Mouse (Mus musculus) lung, postnatal 0 days (tissue): ENCODE results near the gene Recql5. TPM values are rescaled to one million over a fixed set of nuclear protein-coding genes. Genes with fewer than 3 reads are reported as not detected.

Source experiments
- ATAC-seq: fragments of 200-750 bp; cut with Nextera tagmentation; 2 replicates; pipeline ENCODE4 v1.8.0; 2017; ENCODE audit warnings: moderate library complexity
- DNase-seq: peaks from one replicate; pipeline ENCODE4 v3.0.0-alpha.2; 2016; ENCODE audit warnings: low spot score
- H3K27ac ChIP-seq: fragments of 300-500 bp; sonication (generic); 2 replicates; pipeline ENCODE4 v1.5.1; 2014; ENCODE audit warnings: antibody characterized with exemption, mild to moderate bottlenecking, low read length, mixed read lengths
- H3K27me3 ChIP-seq: fragments of 300-500 bp; sonication (generic); replicated peaks from 2 replicates; pipeline ENCODE4 v1.6.1; 2014; ENCODE audit warnings: low read length, mixed read lengths; ENCODE audit not compliant: insufficient read depth
- H3K36me3 ChIP-seq: fragments of 300-500 bp; sonication (generic); 2 replicates; pipeline ENCODE4 v1.6.1; 2014; ENCODE audit warnings: low read length, mixed read lengths; ENCODE audit not compliant: insufficient read depth
- H3K4me1 ChIP-seq: fragments of 300-500 bp; sonication (generic); 2 replicates; pipeline ENCODE4 v1.6.1; 2014; ENCODE audit warnings: antibody characterized with exemption, low read depth, low read length, mixed read lengths; ENCODE audit not compliant: insufficient read depth
- H3K4me2 ChIP-seq: fragments of 300-500 bp; sonication (generic); replicated peaks from 2 replicates; pipeline ENCODE4 v1.6.1; 2014; ENCODE audit warnings: low read depth, mild to moderate bottlenecking, low read length, moderate library complexity, mixed read lengths
- H3K4me3 ChIP-seq: fragments of 300-500 bp; sonication (generic); 2 replicates; pipeline ENCODE4 v1.5.1; 2014; ENCODE audit warnings: low read depth, low read length
- H3K9ac ChIP-seq: fragments of 300-500 bp; sonication (generic); replicated peaks from 2 replicates; pipeline ENCODE4 v1.6.1; 2014; ENCODE audit warnings: low read depth, mild to moderate bottlenecking
- H3K9me3 ChIP-seq: fragments of 300-500 bp; sonication (generic); 2 replicates; pipeline ENCODE4 v1.6.1; 2016; ENCODE audit warnings: low read length, mixed read lengths
- CTCF ChIP-seq: IDR thresholded peaks from 2 replicates; pipeline ENCODE4 v1.5.1; 2016; ENCODE audit warnings: antibody characterized with exemption, mild to moderate bottlenecking
- EP300 ChIP-seq: IDR thresholded peaks from 2 replicates; pipeline ENCODE4 v1.6.1; 2016; ENCODE audit warnings: antibody characterized with exemption, mild to moderate bottlenecking, control low read depth
- WGBS: fragments of 180-500 bp; shearing (Covaris S2); extraction: QIAGEN DNeasy Blood & Tissue Kit; methylation state at CpG from one replicate; pipeline ENCODE4 v1.1.7; 2014; 5-methylcytosine and 5-hydroxymethylcytosine counted together
- polyA plus RNA-seq: library from polyadenylated mRNA; unstranded; fragments of >200 nt; fragmentation: Nextera tagmentation; extraction: Ambion mirVana; gene quantifications from 2 replicates; pipeline ENCODE4 v1.2.1, GENCODE M21; 2015

Recql5 gene
- polyA plus RNA-seq = 9.2 and 9.9 TPM in 2 replicates

DNA sequence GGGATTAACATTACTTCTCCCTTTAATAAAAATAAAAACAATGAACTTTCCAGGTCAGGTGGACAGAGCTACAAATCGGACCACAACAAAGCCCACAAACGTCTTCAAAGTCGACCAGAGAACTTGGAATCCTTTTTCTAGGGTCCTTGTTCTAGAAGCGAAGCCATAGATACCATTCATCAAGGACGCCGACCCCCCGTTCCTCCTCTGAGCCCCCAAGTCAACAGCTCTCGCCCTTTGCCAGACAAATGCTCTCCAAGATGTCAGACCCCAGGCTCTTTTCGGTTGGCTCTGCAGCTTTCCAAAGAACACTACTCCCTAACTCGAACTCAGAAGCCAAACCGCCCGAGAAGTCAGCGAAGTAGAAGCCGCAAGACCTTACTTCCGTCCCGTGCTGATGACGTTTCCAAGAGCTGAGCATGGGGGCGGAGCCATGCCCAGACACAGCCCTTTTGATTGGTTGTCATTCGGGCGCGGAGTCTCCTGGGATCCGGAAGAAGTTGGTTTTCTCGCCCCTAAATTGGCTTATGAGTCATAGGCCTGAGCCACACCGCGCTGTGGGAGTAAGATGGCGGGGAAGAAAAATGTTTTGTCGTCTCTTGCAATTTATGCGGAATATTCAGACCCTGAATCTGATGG, at the start of gene Recql5, which contains the start of gene Sap30bp:
Recql5 (minus strand) TSS at position 370 of the 639 bp plus-strand sequence.
Sap30bp (plus strand) TSS at position 175 of the 639 bp plus-strand sequence.
- DNase-seq = peak; percentile 99
- ATAC-seq = peak; percentile 100
- Histone ChIP-seq H3K4me2 (peak within 1 kb of the TSS; percentile 69), H3K9me3 (no peaks in the 10 kb centered on the region), H3K27ac (0 out of 2 replicates have a peak within 1 kb of the TSS, but pooled peaks have one; percentile 22), H3K4me1 (peaks cover 7% of the 10 kb centered on the region; the same call in 1 of the 2 replicates), H3K4me3 (peak within 1 kb of the TSS; percentile 71), H3K27me3 (no peaks in the 10 kb centered on the region), H3K9ac (peak within 1 kb of the TSS; percentile 62), H3K36me3 (peaks cover 6% of the 10 kb centered on the region; the same call in 1 of the 2 replicates)
- TF ChIP-seq EP300 (0 out of 2 replicates have a peak, but pooled peaks have one; percentile 44), CTCF (no peak)
- WGBS = under 1% methylated on average over 28 of the region's 28 CpGs

DNA sequence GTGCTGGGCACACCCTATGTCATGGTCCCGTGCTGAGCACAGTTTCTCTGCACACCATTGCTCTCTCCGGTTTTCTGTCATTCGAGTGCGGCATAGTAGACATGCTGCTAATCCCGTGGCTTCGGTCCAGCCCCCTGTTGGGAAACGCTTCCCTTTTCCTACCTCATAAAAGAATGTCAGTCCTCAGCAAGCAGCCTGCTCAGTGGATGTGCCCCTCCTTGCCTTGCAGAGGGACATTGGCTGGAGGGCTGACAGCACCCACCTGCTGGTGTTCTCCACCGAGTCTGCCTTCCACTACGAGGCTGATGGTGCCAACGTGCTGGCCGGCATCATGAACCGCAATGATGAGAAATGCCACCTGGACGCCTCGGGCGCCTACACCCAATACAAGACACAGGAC, 49.2 kb upstream of the Recql5 start:
- WGBS = 87% methylated on average over 15 of the region's 15 CpGs
- H3K4me3 ChIP-seq = no peak overlapping the region
- H3K27me3 ChIP-seq = peaks cover 4% of the 10 kb centered on the region
- H3K9me3 ChIP-seq = no peaks in the 10 kb centered on the region
- no peaks in the 10 kb centered on the region for H3K4me1 ChIP-seq
- H3K4me2 ChIP-seq = no peak overlapping the region
- H3K36me3 ChIP-seq = no peaks in the 10 kb centered on the region
- TF ChIP-seq CTCF (no peak), EP300 (no peak)
- H3K27ac ChIP-seq = no peak overlapping the region
- ATAC-seq (no peak), DNase-seq (no peak)
- no peak overlapping the region for H3K9ac ChIP-seq

DNA sequence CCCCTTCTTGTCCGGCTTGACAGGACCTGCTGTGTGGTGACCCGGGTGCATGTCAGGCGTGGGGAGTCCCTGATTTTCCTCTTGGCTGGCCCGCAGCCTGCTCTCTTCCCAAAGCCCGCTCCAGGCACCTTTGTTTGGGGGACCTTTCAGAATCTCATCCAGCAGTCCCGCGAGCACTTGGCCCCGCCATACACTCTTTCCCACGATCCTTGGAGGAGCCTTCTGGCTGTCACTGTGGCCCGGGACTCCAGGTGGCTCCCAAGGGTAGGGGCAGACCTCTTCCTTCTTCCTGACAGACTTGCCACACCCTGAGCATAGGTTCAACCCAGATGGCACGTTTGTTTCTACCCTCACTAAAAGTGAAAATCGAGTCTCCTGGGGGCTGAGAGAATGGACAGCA, 42.3 kb upstream of the Recql5 start:
- H3K4me1 ChIP-seq = peaks cover 3% of the 10 kb centered on the region; the same call in 1 of the 2 replicates
- ATAC-seq (no peak), DNase-seq (no peak)
- no peaks in the 10 kb centered on the region for H3K36me3 ChIP-seq
- H3K9ac ChIP-seq = no peak overlapping the region
- no peak overlapping the region for H3K27ac ChIP-seq
- no peak for TF ChIP-seq CTCF
- no peak for TF ChIP-seq EP300
- H3K9me3 ChIP-seq = no peaks in the 10 kb centered on the region
- peaks cover 44% of the 10 kb centered on the region for H3K27me3 ChIP-seq
- peak overlapping the region; percentile 67 for H3K4me2 ChIP-seq
- H3K4me3 ChIP-seq = peak overlapping the region; percentile 40
- 26% methylated on average over 12 of the region's 12 CpGs for WGBS

DNA sequence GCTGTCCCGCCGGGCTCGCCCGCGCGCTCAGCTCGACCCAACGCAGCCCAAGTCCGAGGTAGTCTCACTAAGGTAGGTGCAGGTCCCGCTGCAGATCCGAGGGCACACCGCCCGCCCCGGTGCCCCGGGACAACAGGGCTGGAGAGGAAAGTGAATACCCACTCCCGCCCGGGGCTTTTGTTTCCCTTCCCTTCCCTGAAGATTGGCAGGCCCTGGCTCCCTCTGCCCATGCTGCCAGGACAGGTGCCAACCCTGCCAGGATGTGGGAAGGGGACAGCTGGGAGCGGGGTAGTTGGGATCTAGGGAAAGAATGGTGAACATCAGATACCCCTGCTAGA, 41.8 kb upstream of the Recql5 start:
- DNase-seq (no peak), ATAC-seq (no peak)
- WGBS = under 1% methylated on average over 18 of the region's 18 CpGs
- TF ChIP-seq EP300 (no peak), CTCF (no peak)
- Histone ChIP-seq H3K9me3 (no peaks in the 10 kb centered on the region), H3K36me3 (no peaks in the 10 kb centered on the region), H3K4me1 (peaks cover 8% of the 10 kb centered on the region; the same call in 1 of the 2 replicates), H3K4me2 (peak overlapping the region; percentile 67), H3K4me3 (peak overlapping the region; percentile 40), H3K27me3 (peaks cover 44% of the 10 kb centered on the region), H3K9ac (no peak overlapping the region), H3K27ac (no peak overlapping the region)

DNA sequence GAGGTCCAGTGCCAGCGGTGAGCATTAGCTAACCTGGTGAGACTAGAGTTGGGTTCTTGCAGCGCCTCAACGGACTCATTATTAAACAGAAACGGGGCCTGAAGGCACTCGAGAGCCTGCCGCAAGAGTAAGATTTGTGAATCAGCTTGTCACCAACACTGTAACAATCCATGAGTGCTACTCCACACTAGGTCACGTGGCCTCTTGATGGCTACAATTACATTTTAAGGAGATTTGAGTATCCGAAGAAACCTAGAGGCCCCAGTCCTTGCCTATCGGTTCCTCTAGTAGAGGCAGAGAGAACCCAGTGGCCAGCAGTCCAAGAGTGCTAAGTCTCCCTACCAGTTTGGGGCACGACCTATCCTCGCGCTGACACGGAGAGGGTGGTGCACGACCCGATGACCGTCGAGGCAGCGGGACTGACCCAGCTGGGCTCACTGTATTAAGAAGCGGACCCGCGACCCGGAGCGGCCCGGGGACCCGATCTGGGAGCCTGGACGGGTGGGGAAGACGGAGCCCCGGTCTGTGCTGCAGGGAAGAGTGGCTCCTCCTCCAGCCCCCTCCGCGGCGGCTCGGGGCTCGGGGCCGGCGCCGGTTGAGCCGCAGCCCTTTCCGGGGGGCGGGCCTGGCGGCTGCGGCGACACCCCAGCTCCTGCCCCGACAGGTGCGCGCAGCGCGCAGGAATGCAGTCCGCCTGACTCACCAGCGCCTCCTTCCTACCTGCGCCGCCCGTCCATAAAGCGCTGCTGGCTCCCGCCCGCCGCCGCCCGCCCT, 41.2 kb upstream of the Recql5 start, which contains the start of gene Itgb4:
Itgb4 (plus strand) TSS at position 401 of the 774 bp plus-strand sequence.
- DNase-seq = peak; percentile 86
- Histone ChIP-seq H3K4me3 (peak within 1 kb of the TSS; percentile 40), H3K9ac (peak within 1 kb of the TSS; percentile 26; the same call in 1 of the 2 replicates), H3K27me3 (peaks cover 44% of the 10 kb centered on the region), H3K4me2 (peak within 1 kb of the TSS; percentile 67), H3K4me1 (peaks cover 11% of the 10 kb centered on the region; the same call in 1 of the 2 replicates), H3K36me3 (no peaks in the 10 kb centered on the region), H3K27ac (0 out of 2 replicates have a peak within 1 kb of the TSS, but pooled peaks have one; percentile 9), H3K9me3 (no peaks in the 10 kb centered on the region)
- TF ChIP-seq EP300 (0 out of 2 replicates have a peak, but pooled peaks have one; percentile 17), CTCF (peak; percentile 54)
- WGBS = 12% methylated on average over 43 of the region's 58 CpGs
- peak; percentile 91 for ATAC-seq

DNA sequence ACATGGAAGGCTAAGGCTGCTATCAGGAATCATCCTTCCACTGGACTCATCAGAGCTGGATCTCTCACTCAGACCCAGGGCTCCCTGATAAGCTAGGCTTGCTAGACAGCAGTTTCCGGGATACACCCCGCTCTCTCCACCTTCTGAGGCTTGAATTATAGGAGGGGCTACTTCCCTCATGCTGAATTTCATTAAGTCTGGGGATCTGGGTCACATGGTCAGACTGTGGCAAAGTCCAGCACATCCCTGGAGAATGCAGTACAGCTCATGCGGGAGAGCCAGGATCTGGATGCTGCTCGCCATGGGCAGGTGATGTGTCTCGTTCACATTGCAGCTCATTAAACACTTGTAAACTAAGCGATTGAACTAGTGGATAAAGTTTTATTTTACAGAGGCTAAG, 37.7 kb upstream of the Recql5 start:
- 67% methylated on average over 6 of the region's 6 CpGs for WGBS
- Histone ChIP-seq H3K9me3 (no peaks in the 10 kb centered on the region), H3K4me2 (no peak overlapping the region), H3K4me1 (peaks cover 11% of the 10 kb centered on the region; the same call in 1 of the 2 replicates), H3K27ac (no peak overlapping the region), H3K4me3 (no peak overlapping the region), H3K36me3 (no peaks in the 10 kb centered on the region), H3K27me3 (peaks cover 29% of the 10 kb centered on the region), H3K9ac (no peak overlapping the region)
- DNase-seq (no peak), ATAC-seq (no peak)
- TF ChIP-seq EP300 (no peak), CTCF (no peak)
